Mouse (Mus musculus): Measurements from ENCODE around the gene Larp1b. TPM values are rescaled to one million over a fixed set of nuclear protein-coding genes. Genes with fewer than 3 reads are reported as not detected.

Gene Larp1b
- total RNA-seq, 2 experiments from 2014 or later = 20.8 to 24.7 TPM

DNA sequence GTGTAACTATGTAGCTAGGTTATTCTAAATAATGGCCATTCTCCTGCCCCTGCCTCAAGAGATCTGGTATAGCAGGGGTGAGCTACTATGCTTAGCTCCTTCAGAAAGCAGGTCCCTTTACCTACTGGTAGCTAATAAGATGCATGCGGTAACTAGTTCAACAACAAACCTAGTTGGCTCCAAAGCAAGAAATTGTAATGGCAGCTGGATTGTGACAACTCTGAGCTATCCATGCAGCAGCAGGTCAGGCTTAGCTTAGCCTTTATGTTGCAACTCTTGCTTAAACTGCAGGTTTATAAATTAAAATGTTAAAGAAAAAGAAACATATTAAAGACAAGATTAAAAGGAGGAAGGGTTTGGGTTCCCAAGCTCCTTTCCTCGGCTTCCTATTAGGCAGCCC, 129.0 kb downstream of the Larp1b start:
- intact Hi-C loops (cut with DNase I) = no loop called here
- DNase-seq (ENCODE audit: low spot score in 2 of 2) = no peak

GRCm38 (mm10) chr3:41080724-41081123, 131.1 kb downstream of the Larp1b start:
- intact Hi-C loops (cut with DNase I) = loop anchor here (5.0 to 10.0 kb wide), 3 partner anchors 128 to 662 kb away; partner anchors contain the start of genes D3Ertd751e, Hspa4l and Sclt1
- DNase-seq (ENCODE audit: low spot score in 2 of 2) = no peak

DNA sequence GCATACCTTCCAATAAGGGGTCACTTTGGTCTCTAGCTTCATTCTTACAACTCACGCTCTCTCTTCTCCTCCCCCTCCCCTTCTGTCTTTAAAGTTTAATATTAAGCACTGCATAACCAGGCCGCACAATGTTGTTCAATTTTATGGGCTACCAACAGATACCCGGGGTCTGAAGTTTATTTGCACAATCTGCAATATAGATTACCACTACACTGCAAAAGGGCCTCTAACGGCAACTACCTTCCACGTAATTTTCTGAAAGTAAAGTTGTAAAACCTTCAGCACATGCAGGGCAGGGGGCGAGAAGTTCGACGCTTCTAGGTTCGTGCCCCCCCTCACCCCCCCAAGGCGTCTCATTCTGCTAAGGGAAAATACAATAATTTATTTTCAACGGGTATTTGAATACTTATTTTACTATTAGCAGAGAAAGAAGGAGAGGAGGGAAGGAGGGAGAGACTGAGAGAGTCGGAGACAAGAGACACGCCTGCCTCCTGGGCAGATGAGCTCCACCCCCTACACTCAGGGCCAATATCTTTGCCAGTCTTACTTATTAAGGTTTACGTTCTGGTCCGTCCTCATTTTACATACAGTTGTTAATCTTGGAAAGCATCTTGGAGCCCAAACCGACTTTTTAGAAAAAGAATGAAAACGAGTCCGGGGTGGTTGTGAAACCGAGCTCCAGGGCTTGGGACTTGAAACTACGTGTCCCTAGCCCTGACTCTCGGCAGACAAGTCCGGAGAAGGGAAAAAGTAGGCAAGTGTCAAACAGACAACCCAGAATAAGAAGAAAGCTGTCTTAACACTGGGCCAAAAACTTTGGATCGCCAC, 132.1 kb downstream of the Larp1b start:
- intact Hi-C loops (cut with DNase I) = loop anchor here (2.0 to 10.0 kb wide), 4 partner anchors 129 to 661 kb away; partner anchors contain the start of genes D3Ertd751e, Hspa4l and Sclt1
- DNase-seq (ENCODE audit: low spot score in 2 of 2) = no peak

GRCm38 (mm10) chr3:41082520-41082884, 132.9 kb downstream of the Larp1b start:
- DNase-seq (ENCODE audit: low spot score in 2 of 2) = no peak
- intact Hi-C loops (cut with DNase I) = loop anchor here (2.0 to 10.0 kb wide), 4 partner anchors 130 to 660 kb away; partner anchors contain the start of genes D3Ertd751e, Hspa4l and Sclt1

- intact Hi-C loops (cut with DNase I) = loop anchor here (1.0 to 10.0 kb wide), 5 partner anchors 25 to 659 kb away; partner anchors contain the start of genes D3Ertd751e, Hspa4l and Sclt1
- DNase-seq (ENCODE audit: low spot score in 2 of 2) = peak; percentile 98 to 99
These were observed 133.5 kb downstream of the Larp1b start, which contains the start of gene Pgrmc2 for GRCm38 (mm10) chr3:41082885-41083789. Gene Pgrmc2, minus strand, starts transcription at chr3:41083046.

DNA sequence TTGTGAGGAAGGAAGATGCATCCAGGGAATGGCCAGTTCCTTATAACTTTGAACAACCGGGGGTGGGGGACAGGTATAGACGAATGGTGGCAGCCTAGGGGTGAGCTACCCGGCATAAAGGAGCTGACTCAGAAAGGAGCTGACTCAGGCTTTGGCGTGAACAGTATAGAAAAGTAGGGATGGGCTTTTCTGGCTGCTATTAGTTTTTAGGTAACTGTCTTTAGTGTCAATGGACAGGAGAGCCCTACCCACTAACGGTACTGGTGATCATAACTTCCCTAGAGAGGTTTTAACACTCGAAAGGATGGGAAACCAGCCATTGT, 134.1 kb downstream of the Larp1b start:
- peak in 1 of 2 experiments; percentile 55 for DNase-seq (ENCODE audit: low spot score in 2 of 2)
- intact Hi-C loops (cut with DNase I) = loop anchor here (1.0 to 10.0 kb wide), 5 partner anchors 25 to 659 kb away; partner anchors contain the start of genes D3Ertd751e, Hspa4l and Sclt1

GRCm38 (mm10) chr3:41084421-41084820, 134.8 kb downstream of the Larp1b start:
- intact Hi-C loops (cut with DNase I) = loop anchor here (5.0 to 10.0 kb wide), 3 partner anchors 132 to 658 kb away; partner anchors contain the start of genes D3Ertd751e, Hspa4l and Sclt1
- DNase-seq (ENCODE audit: low spot score in 2 of 2) = no peak

DNA sequence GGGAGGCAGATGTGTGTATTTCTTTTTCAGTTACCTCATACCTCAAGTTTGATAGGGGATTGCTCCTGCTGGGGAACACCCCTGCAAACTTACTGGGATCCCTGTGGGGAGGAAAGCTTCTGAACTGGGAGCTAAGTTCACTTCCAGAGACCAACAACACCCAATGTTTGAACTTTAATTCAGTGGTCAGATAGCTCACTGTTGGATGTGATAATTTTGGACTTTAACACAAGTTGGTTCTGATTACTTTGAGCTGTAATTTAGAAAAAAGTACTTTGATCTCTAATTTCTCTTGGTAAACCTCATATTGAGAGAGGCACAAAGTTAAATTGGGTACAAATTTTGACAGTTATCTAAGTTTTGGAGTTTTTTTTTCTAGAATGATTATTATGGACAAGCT, 137.4 kb downstream of the Larp1b start:
- no peak for DNase-seq (ENCODE audit: low spot score in 2 of 2)
- intact Hi-C loops (cut with DNase I) = loop anchor here (10.0 kb wide), 1 partner anchor 342 kb away; the partner anchor contains the start of gene Hspa4l

Other genes with a start within 250 kb of the Larp1b start
- gene Slc25a31, start 241.0 kb upstream of the Larp1b start, total RNA-seq (2021) = under 1 TPM; 0.16 to 0.34 TPM
- 100 to 1,000 TPM; 154 to 157 TPM for gene Hspa4l, start 205.3 kb upstream of the Larp1b start, total RNA-seq (2021)
- gene Plk4, start 149.8 kb upstream of the Larp1b start, total RNA-seq (2021) = 1 to 10 TPM; 3.7 to 4.8 TPM
- gene Mfsd8, start 102.9 kb upstream of the Larp1b start, total RNA-seq (2021) = 10 to 100 TPM; 19.0 to 20.0 TPM
- gene Abhd18, start 102.9 kb upstream of the Larp1b start, total RNA-seq (2021) = 10 to 100 TPM; 11.8 to 12.6 TPM
- gene 1700034I23Rik, start 47.3 kb upstream of the Larp1b start, total RNA-seq (2021) = under 1 TPM in 1 of 2 experiments, not detected in 1; 0.27 TPM
- 10 to 100 TPM; 57.3 to 57.6 TPM for gene Pgrmc2, start 133.2 kb downstream of the Larp1b start, total RNA-seq (2021)

Measured in left cerebral cortex, postnatal 25 days (tissue).